Mouse (Mus musculus): Measurements from ENCODE around the gene Rbl2. TPM values are rescaled to one million over a fixed set of nuclear protein-coding genes. Genes with fewer than 3 reads are reported as not detected.

The Rbl2 gene
- 20.6 and 21.6 TPM in 2 replicates for polyA plus RNA-seq (2014; fragmentation: Nextera tagmentation; extraction: Ambion mirVana)

- peak within 1 kb of the TSS; percentile 83 for H3K4me3 ChIP-seq (ENCODE audit: low read depth, low read length)
- WGBS = under 1% methylated on average over 24 of the region's 25 CpGs
- DNase-seq (ENCODE audit: low spot score) (peak; percentile 97), ATAC-seq (ENCODE audit: low read depth) (peak; percentile 98)
- H3K9ac ChIP-seq (ENCODE audit: low read depth, low read length) = peak within 1 kb of the TSS; percentile 79
- peaks cover 4% of the 10 kb centered on the region; the same call in 1 of the 2 replicates for H3K36me3 ChIP-seq (ENCODE audit: control insufficient read depth, insufficient read depth, low read length)
- peak within 1 kb of the TSS; percentile 81 for H3K27ac ChIP-seq (replicated peaks; ENCODE audit: low read depth, low read length)
- no peaks in the 10 kb centered on the region for H3K9me3 ChIP-seq (ENCODE audit: control insufficient read depth, low read length)
- peaks cover 6% of the 10 kb centered on the region; the same call in 1 of the 2 replicates for H3K4me1 ChIP-seq (ENCODE audit: control insufficient read depth, insufficient read depth, low read length)
- H3K27me3 ChIP-seq (replicated peaks; ENCODE audit: control insufficient read depth, insufficient read depth, low read length) = no peaks in the 10 kb centered on the region
- H3K4me2 ChIP-seq (ENCODE audit: low read depth, low read length) = peak within 1 kb of the TSS; percentile 62
Measured at GRCm38 (mm10) chr8:91069834-91070233, at the start of gene Rbl2. Gene Rbl2, plus strand, starts transcription at chr8:91070057.

DNA sequence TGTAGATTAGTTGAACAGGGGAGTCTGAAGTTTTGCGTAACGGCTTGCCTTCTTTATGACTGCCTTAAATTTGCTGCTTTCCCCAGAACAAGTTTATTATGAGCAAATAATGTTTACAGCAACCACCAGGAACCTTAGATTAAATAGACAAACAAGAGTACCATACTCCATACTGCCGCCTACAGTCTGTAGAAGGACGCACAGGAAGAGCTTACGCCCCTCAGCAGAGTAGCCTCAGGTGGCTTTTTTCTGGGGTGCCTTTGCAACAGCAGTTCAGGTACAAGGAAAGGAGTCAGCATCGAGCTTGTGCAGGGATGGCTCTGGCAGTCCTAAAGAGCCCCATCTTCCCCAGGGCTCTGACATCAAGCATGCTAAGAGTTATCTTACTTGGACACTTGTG lies 35.4 kb upstream of the Rbl2 start:
- no peak for ATAC-seq (ENCODE audit: low read depth)
- Histone ChIP-seq H3K9ac (ENCODE audit: low read depth, low read length) (no peak overlapping the region), H3K4me2 (ENCODE audit: low read depth, low read length) (no peak overlapping the region), H3K9me3 (ENCODE audit: control insufficient read depth, low read length) (no peaks in the 10 kb centered on the region), H3K4me3 (ENCODE audit: low read depth, low read length) (no peak overlapping the region), H3K4me1 (ENCODE audit: control insufficient read depth, insufficient read depth, low read length) (no peaks in the 10 kb centered on the region), H3K27me3 (replicated peaks; ENCODE audit: control insufficient read depth, insufficient read depth, low read length) (no peaks in the 10 kb centered on the region), H3K27ac (replicated peaks; ENCODE audit: low read depth, low read length) (no peak overlapping the region), H3K36me3 (ENCODE audit: control insufficient read depth, insufficient read depth, low read length) (peaks cover 87% of the 10 kb centered on the region)
- WGBS = 83% methylated on average over 6 of the region's 6 CpGs
- no peak for DNase-seq (ENCODE audit: low spot score)

DNA sequence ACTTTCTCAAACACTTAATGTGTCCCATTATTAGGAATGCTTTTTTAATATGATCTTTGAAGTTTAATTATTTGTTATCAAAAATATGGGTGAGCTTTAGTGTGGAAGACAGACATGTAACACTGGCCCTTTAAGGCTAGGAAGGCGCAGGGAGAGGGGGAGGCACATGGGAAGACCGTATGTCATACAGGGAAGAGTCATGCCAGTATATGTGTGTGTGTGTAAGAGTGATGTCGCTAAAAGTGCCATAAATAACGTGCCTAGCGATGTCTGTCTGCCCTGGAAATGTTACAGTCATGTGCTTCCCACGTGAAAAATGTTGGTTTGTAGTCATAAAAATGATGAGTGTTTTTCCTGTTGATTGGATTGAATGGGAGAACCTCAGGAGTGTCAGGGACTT lies 33.0 kb upstream of the Rbl2 start:
- no peaks in the 10 kb centered on the region for H3K4me1 ChIP-seq (ENCODE audit: control insufficient read depth, insufficient read depth, low read length)
- WGBS = 87% methylated on average over 6 of the region's 6 CpGs
- H3K4me3 ChIP-seq (ENCODE audit: low read depth, low read length) = no peak overlapping the region
- no peak overlapping the region for H3K27ac ChIP-seq (replicated peaks; ENCODE audit: low read depth, low read length)
- H3K9me3 ChIP-seq (ENCODE audit: control insufficient read depth, low read length) = no peaks in the 10 kb centered on the region
- no peak overlapping the region for H3K4me2 ChIP-seq (ENCODE audit: low read depth, low read length)
- H3K36me3 ChIP-seq (ENCODE audit: control insufficient read depth, insufficient read depth, low read length) = peaks cover 89% of the 10 kb centered on the region
- H3K9ac ChIP-seq (ENCODE audit: low read depth, low read length) = no peak overlapping the region
- no peak for ATAC-seq (ENCODE audit: low read depth)
- DNase-seq (ENCODE audit: low spot score) = no peak
- no peaks in the 10 kb centered on the region for H3K27me3 ChIP-seq (replicated peaks; ENCODE audit: control insufficient read depth, insufficient read depth, low read length)

- H3K27me3 ChIP-seq (replicated peaks; ENCODE audit: control insufficient read depth, insufficient read depth, low read length) = no peaks in the 10 kb centered on the region
- DNase-seq (ENCODE audit: low spot score) (no peak), ATAC-seq (ENCODE audit: low read depth) (no peak)
- WGBS = 84% methylated on average over 1 of the region's 1 CpGs
- no peak overlapping the region for H3K9ac ChIP-seq (ENCODE audit: low read depth, low read length)
- no peak overlapping the region for H3K27ac ChIP-seq (replicated peaks; ENCODE audit: low read depth, low read length)
- H3K36me3 ChIP-seq (ENCODE audit: control insufficient read depth, insufficient read depth, low read length) = peaks cover 92% of the 10 kb centered on the region
- H3K9me3 ChIP-seq (ENCODE audit: control insufficient read depth, low read length) = no peaks in the 10 kb centered on the region
- H3K4me3 ChIP-seq (ENCODE audit: low read depth, low read length) = no peak overlapping the region
- no peak overlapping the region for H3K4me2 ChIP-seq (ENCODE audit: low read depth, low read length)
- H3K4me1 ChIP-seq (ENCODE audit: control insufficient read depth, insufficient read depth, low read length) = no peaks in the 10 kb centered on the region
Measured at GRCm38 (mm10) chr8:91038637-91039036, 31.2 kb upstream of the Rbl2 start.

GRCm38 (mm10) chr8:91046370-91046769 lies 23.5 kb upstream of the Rbl2 start:
- DNase-seq (ENCODE audit: low spot score) = no peak
- Histone ChIP-seq H3K27ac (replicated peaks; ENCODE audit: low read depth, low read length) (no peak overlapping the region), H3K36me3 (ENCODE audit: control insufficient read depth, insufficient read depth, low read length) (peaks cover 85% of the 10 kb centered on the region), H3K4me3 (ENCODE audit: low read depth, low read length) (no peak overlapping the region), H3K4me2 (ENCODE audit: low read depth, low read length) (no peak overlapping the region), H3K9ac (ENCODE audit: low read depth, low read length) (no peak overlapping the region), H3K4me1 (ENCODE audit: control insufficient read depth, insufficient read depth, low read length) (no peaks in the 10 kb centered on the region), H3K9me3 (ENCODE audit: control insufficient read depth, low read length) (no peaks in the 10 kb centered on the region), H3K27me3 (replicated peaks; ENCODE audit: control insufficient read depth, insufficient read depth, low read length) (no peaks in the 10 kb centered on the region)
- 85% methylated on average over 4 of the region's 4 CpGs for WGBS
- no peak for ATAC-seq (ENCODE audit: low read depth)

DNA sequence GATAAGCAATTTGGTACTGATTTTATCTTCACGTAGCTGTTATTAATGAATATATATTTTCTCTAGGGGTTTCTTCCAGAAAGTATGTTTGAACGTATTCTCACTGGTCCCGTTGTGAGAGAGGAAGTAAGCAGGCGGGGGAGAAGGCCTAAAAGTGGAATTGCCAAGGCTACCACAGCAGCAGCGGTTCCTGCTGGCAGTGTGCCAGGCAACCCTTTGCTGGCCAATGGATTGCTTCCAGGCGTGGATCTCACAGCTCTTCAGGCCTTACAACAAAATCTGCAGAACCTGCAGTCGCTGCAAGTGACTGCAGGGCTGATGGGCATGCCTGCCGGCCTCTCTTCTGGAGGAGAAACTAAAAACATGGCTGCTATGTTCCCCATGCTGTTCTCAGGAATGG lies 18.8 kb upstream of the Rbl2 start:
- WGBS = 37% methylated on average over 8 of the region's 8 CpGs
- 0 out of 2 replicates have a peak, but pooled peaks have one; percentile 30 for ATAC-seq (ENCODE audit: low read depth)
- DNase-seq (ENCODE audit: low spot score) = peak; percentile 78

GRCm38 (mm10) chr8:91054418-91054817 lies 15.4 kb upstream of the Rbl2 start:
- Histone ChIP-seq H3K9me3 (ENCODE audit: control insufficient read depth, low read length) (no peaks in the 10 kb centered on the region), H3K4me1 (ENCODE audit: control insufficient read depth, insufficient read depth, low read length) (no peaks in the 10 kb centered on the region), H3K4me2 (ENCODE audit: low read depth, low read length) (no peak overlapping the region), H3K36me3 (ENCODE audit: control insufficient read depth, insufficient read depth, low read length) (peaks cover 53% of the 10 kb centered on the region), H3K27ac (replicated peaks; ENCODE audit: low read depth, low read length) (no peak overlapping the region), H3K27me3 (replicated peaks; ENCODE audit: control insufficient read depth, insufficient read depth, low read length) (no peaks in the 10 kb centered on the region), H3K9ac (ENCODE audit: low read depth, low read length) (no peak overlapping the region), H3K4me3 (ENCODE audit: low read depth, low read length) (no peak overlapping the region)
- ATAC-seq (ENCODE audit: low read depth) (no peak), DNase-seq (ENCODE audit: low spot score) (no peak)
- 95% methylated on average over 4 of the region's 4 CpGs for WGBS

More for the DNA sequence above, 18.8 kb upstream of the Rbl2 start:
- H3K4me2 ChIP-seq (ENCODE audit: low read depth, low read length) = no peak overlapping the region
- H3K9me3 ChIP-seq (ENCODE audit: control insufficient read depth, low read length) = no peaks in the 10 kb centered on the region
- peak overlapping the region; percentile 39; the same call in 1 of the 2 replicates for H3K27ac ChIP-seq (replicated peaks; ENCODE audit: low read depth, low read length)
- H3K4me3 ChIP-seq (ENCODE audit: low read depth, low read length) = no peak overlapping the region
- no peaks in the 10 kb centered on the region for H3K4me1 ChIP-seq (ENCODE audit: control insufficient read depth, insufficient read depth, low read length)
- peaks cover 72% of the 10 kb centered on the region for H3K36me3 ChIP-seq (ENCODE audit: control insufficient read depth, insufficient read depth, low read length)
- H3K27me3 ChIP-seq (replicated peaks; ENCODE audit: control insufficient read depth, insufficient read depth, low read length) = no peaks in the 10 kb centered on the region
- no peak overlapping the region for H3K9ac ChIP-seq (ENCODE audit: low read depth, low read length)

- Histone ChIP-seq H3K4me3 (ENCODE audit: low read depth, low read length) (no peak overlapping the region), H3K27ac (replicated peaks; ENCODE audit: low read depth, low read length) (no peak overlapping the region), H3K27me3 (replicated peaks; ENCODE audit: control insufficient read depth, insufficient read depth, low read length) (no peaks in the 10 kb centered on the region), H3K4me1 (ENCODE audit: control insufficient read depth, insufficient read depth, low read length) (no peaks in the 10 kb centered on the region), H3K36me3 (ENCODE audit: control insufficient read depth, insufficient read depth, low read length) (peaks cover 34% of the 10 kb centered on the region), H3K9ac (ENCODE audit: low read depth, low read length) (no peak overlapping the region), H3K4me2 (ENCODE audit: low read depth, low read length) (no peak overlapping the region), H3K9me3 (ENCODE audit: control insufficient read depth, low read length) (no peaks in the 10 kb centered on the region)
- DNase-seq (ENCODE audit: low spot score) = no peak
- no peak for ATAC-seq (ENCODE audit: low read depth)
- 44% methylated on average over 3 of the region's 3 CpGs for WGBS
Measured at GRCm38 (mm10) chr8:91056848-91057247, 13.0 kb upstream of the Rbl2 start.

DNA sequence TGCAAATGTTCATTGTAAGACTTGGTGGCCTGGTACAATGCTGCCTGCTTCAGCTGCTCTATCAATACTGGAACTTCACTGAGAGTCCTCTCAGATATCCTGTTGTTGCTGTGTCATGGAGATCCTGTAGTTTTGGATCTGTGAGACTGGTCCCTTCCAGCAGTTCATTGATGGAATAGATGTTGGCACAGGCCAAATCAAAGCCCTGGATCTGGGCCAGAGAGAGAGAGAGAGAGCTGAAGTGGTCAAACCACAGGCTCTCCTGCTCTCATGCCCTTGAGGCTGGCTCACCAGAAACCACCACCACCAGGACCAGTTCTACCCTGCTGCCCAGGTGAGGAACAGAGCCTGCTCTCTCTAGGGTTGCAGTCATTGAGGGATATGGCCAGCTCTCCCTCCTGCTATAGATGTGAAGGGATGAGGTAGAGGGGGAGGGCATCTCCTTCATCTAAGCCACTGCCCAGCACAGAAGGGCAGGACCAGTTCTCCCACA lies 10.7 kb upstream of the Rbl2 start:
- ATAC-seq (ENCODE audit: low read depth) = no peak
- Histone ChIP-seq H3K4me1 (ENCODE audit: control insufficient read depth, insufficient read depth, low read length) (no peaks in the 10 kb centered on the region), H3K27ac (replicated peaks; ENCODE audit: low read depth, low read length) (no peak overlapping the region), H3K9me3 (ENCODE audit: control insufficient read depth, low read length) (no peaks in the 10 kb centered on the region), H3K9ac (ENCODE audit: low read depth, low read length) (no peak overlapping the region), H3K36me3 (ENCODE audit: control insufficient read depth, insufficient read depth, low read length) (peaks cover 19% of the 10 kb centered on the region), H3K4me2 (ENCODE audit: low read depth, low read length) (no peak overlapping the region), H3K27me3 (replicated peaks; ENCODE audit: control insufficient read depth, insufficient read depth, low read length) (no peaks in the 10 kb centered on the region), H3K4me3 (ENCODE audit: low read depth, low read length) (no peak overlapping the region)
- no peak for DNase-seq (ENCODE audit: low spot score)
